Mouse (Mus musculus) ovary, adult 2 months (tissue): ENCODE data around the gene Pcdh15. TPM values are rescaled to one million over a fixed set of nuclear protein-coding genes. Genes with fewer than 3 reads are reported as not detected.

Experiments used
- polyA plus RNA-seq: library from polyadenylated mRNA; depleted of rRNA; stranded (reverse); fragments of >200 nt; gene quantifications from 2 replicates; pipeline ENCODE4 v1.2.3, GENCODE M21; 2012; rRNA removed

Pcdh15 gene
- polyA plus RNA-seq, result 0.42 and 0.44 TPM in 2 replicates

DNA sequence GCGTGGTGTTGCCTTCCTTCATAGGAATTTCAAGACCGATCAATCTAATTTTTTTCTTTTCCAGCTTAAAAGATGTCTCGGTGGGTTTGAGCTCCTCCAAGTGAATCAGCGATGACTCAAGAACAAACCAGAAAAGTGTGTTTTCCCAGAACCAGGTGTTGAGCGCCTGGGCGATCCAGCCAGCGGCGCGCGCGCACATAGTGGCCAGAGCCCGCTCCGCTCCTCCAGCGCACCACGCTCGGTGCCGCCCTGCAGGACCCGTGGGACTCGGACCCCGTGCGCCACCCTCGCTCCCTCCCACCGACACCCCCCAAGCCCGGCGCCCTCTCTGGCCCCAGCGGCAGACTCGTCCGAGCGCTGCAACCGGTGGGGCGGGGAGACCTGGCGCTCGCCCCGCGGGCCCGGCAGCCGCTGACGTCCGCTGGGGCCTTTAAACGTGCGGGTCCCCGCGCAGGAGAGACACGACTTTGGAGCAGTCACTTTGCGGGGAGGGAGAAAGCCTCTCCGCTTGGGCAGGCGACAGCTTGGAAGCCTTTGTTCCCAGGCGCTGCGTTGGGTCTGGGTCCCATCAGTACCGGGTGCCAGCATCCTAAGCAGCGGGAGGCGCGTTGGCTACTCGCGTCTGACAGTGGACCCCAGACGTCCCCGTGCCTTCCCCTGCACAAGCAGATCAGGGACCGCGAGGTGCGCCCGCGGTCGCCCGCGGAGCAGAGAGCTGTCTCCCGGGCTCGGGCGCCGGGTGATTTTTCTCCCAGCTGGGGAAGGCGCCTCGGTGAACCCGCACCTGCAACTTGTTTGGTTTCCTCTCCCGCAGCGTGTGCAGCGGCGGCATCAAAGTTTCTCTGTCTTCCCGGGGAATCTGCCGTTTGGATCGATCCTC lies at the start of gene Pcdh15:
Gene Pcdh15, plus strand, starts transcription at position 377 of the 880 bp plus-strand sequence.

